Mouse (Mus musculus) heart, embryonic 12.5 days (tissue): ENCODE measurements at regions not wholly inside any gene's neighbourhood (a gene's known extent, or its start where the extent isn't known, plus 50 kb on each side); places are given as distances from the start of the nearest gene placed in this dataset.

Experiments used
- ATAC-seq: fragments of 200-750 bp; cut with Nextera tagmentation; 2 replicates; pipeline ENCODE4 v1.8.0; 2017; ENCODE audit warnings: moderate TSS enrichment, moderate library complexity; ENCODE audit not compliant: insufficient number of reproducible peaks, low FRiP score
- H3K27ac ChIP-seq: fragments of 300-500 bp; sonication (generic); 2 replicates; pipeline ENCODE4 v1.5.1; 2016; ENCODE audit warnings: mild to moderate bottlenecking, moderate library complexity; ENCODE audit not compliant: poor library complexity, severe bottlenecking
- H3K27me3 ChIP-seq: fragments of 300-500 bp; sonication (generic); replicated peaks from 2 replicates; pipeline ENCODE4 v1.6.1; 2016; ENCODE audit warnings: mild to moderate bottlenecking, moderate library complexity
- H3K36me3 ChIP-seq: fragments of 300-500 bp; sonication (generic); 2 replicates; pipeline ENCODE4 v1.6.1; 2016; ENCODE audit warnings: mild to moderate bottlenecking, moderate library complexity
- H3K4me1 ChIP-seq: fragments of 300-500 bp; sonication (generic); replicated peaks from 2 replicates; pipeline ENCODE4 v1.6.1; 2016; ENCODE audit warnings: mild to moderate bottlenecking
- H3K4me2 ChIP-seq: fragments of 300-500 bp; sonication (generic); 2 replicates; pipeline ENCODE4 v1.6.1; 2016; ENCODE audit warnings: mild to moderate bottlenecking, moderate library complexity
- H3K4me3 ChIP-seq: fragments of 300-500 bp; sonication (generic); 2 replicates; pipeline ENCODE4 v1.5.1; 2016; ENCODE audit warnings: mild to moderate bottlenecking
- H3K9ac ChIP-seq: fragments of 300-500 bp; sonication (generic); 2 replicates; pipeline ENCODE4 v1.6.1; 2016; ENCODE audit warnings: mild to moderate bottlenecking, moderate library complexity
- H3K9me3 ChIP-seq: fragments of 300-500 bp; sonication (generic); replicated peaks from 2 replicates; pipeline ENCODE4 v1.6.1; 2016; ENCODE audit warnings: mild to moderate bottlenecking, moderate library complexity
- WGBS: fragments of 180-500 bp; shearing (Covaris S2); methylation state at CpG from one replicate; pipeline ENCODE4 v1.1.7; 2016; 5-methylcytosine and 5-hydroxymethylcytosine counted together

- 66% methylated on average over 6 of the region's 6 CpGs for WGBS
- Histone ChIP-seq H3K27me3 (no peaks in the 10 kb centered on the region), H3K27ac (no peak overlapping the region), H3K9me3 (no peaks in the 10 kb centered on the region), H3K4me3 (no peak overlapping the region), H3K9ac (no peak overlapping the region), H3K36me3 (no peaks in the 10 kb centered on the region), H3K4me2 (no peak overlapping the region), H3K4me1 (peaks cover 4% of the 10 kb centered on the region; the same call in 1 of the 2 replicates)
- no peak for ATAC-seq
Measured at GRCm38 (mm10) chr15:5658796-5659195, 414.8 kb upstream of the Ptger4 start.

GRCm38 (mm10) chr15:5660819-5661218 is 416.8 kb upstream of the Ptger4 start:
- no peak overlapping the region for H3K4me3 ChIP-seq
- no peak overlapping the region for H3K4me2 ChIP-seq
- ATAC-seq = no peak
- H3K4me1 ChIP-seq = peaks cover 4% of the 10 kb centered on the region; the same call in 1 of the 2 replicates
- no peaks in the 10 kb centered on the region for H3K36me3 ChIP-seq
- H3K9me3 ChIP-seq = no peaks in the 10 kb centered on the region
- H3K27ac ChIP-seq = no peak overlapping the region
- WGBS = 42% methylated on average over 3 of the region's 3 CpGs
- no peak overlapping the region for H3K9ac ChIP-seq
- no peaks in the 10 kb centered on the region for H3K27me3 ChIP-seq

- Histone ChIP-seq H3K9ac (no peak overlapping the region), H3K36me3 (no peaks in the 10 kb centered on the region), H3K4me3 (no peak overlapping the region), H3K4me2 (no peak overlapping the region), H3K4me1 (no peaks in the 10 kb centered on the region), H3K27ac (no peak overlapping the region), H3K9me3 (no peaks in the 10 kb centered on the region), H3K27me3 (no peaks in the 10 kb centered on the region)
- ATAC-seq = no peak
Measured at GRCm38 (mm10) chr15:5671781-5672180, 427.8 kb upstream of the Ptger4 start.

GRCm38 (mm10) chr15:5676704-5677103 is 432.7 kb upstream of the Ptger4 start:
- 47% methylated on average over 3 of the region's 3 CpGs for WGBS
- H3K4me1 ChIP-seq = no peaks in the 10 kb centered on the region
- H3K9me3 ChIP-seq = no peaks in the 10 kb centered on the region
- no peak overlapping the region for H3K27ac ChIP-seq
- ATAC-seq = no peak
- H3K4me2 ChIP-seq = no peak overlapping the region
- H3K36me3 ChIP-seq = no peaks in the 10 kb centered on the region
- no peak overlapping the region for H3K9ac ChIP-seq
- H3K4me3 ChIP-seq = no peak overlapping the region
- no peaks in the 10 kb centered on the region for H3K27me3 ChIP-seq

- no peak overlapping the region for H3K4me2 ChIP-seq
- ATAC-seq = no peak
- H3K36me3 ChIP-seq = no peaks in the 10 kb centered on the region
- no peak overlapping the region for H3K9ac ChIP-seq
- H3K4me1 ChIP-seq = no peaks in the 10 kb centered on the region
- H3K27me3 ChIP-seq = no peaks in the 10 kb centered on the region
- H3K4me3 ChIP-seq = no peak overlapping the region
- no peaks in the 10 kb centered on the region for H3K9me3 ChIP-seq
- 76% methylated on average over 1 of the region's 1 CpGs for WGBS
- H3K27ac ChIP-seq = no peak overlapping the region
Measured at GRCm38 (mm10) chr15:5693810-5694209, 449.8 kb upstream of the Ptger4 start.

- Histone ChIP-seq H3K9ac (no peak overlapping the region), H3K27ac (no peak overlapping the region), H3K9me3 (no peaks in the 10 kb centered on the region), H3K27me3 (no peaks in the 10 kb centered on the region), H3K36me3 (no peaks in the 10 kb centered on the region), H3K4me2 (no peak overlapping the region), H3K4me3 (no peak overlapping the region), H3K4me1 (no peaks in the 10 kb centered on the region)
- no peak for ATAC-seq
- 76% methylated on average over 3 of the region's 3 CpGs for WGBS
Measured at GRCm38 (mm10) chr15:5695015-5695414, 451.0 kb upstream of the Ptger4 start.

GRCm38 (mm10) chr15:5708454-5708853 is 464.5 kb upstream of the Ptger4 start:
- ATAC-seq = no peak
- Histone ChIP-seq H3K4me3 (no peak overlapping the region), H3K27me3 (no peaks in the 10 kb centered on the region), H3K4me1 (no peaks in the 10 kb centered on the region), H3K9me3 (0 out of 2 replicates have a peak, but pooled peaks cover 3% of the 10 kb centered on the region), H3K4me2 (no peak overlapping the region), H3K36me3 (no peaks in the 10 kb centered on the region), H3K9ac (no peak overlapping the region), H3K27ac (no peak overlapping the region)
- WGBS = 77% methylated on average over 5 of the region's 5 CpGs

GRCm38 (mm10) chr15:5740658-5741057 is 496.7 kb upstream of the Ptger4 start:
- H3K9me3 ChIP-seq = no peaks in the 10 kb centered on the region
- no peak overlapping the region for H3K27ac ChIP-seq
- no peak overlapping the region for H3K4me2 ChIP-seq
- H3K4me1 ChIP-seq = no peaks in the 10 kb centered on the region
- H3K4me3 ChIP-seq = no peak overlapping the region
- ATAC-seq = no peak
- WGBS = 10% methylated on average over 1 of the region's 1 CpGs
- H3K27me3 ChIP-seq = no peaks in the 10 kb centered on the region
- no peaks in the 10 kb centered on the region for H3K36me3 ChIP-seq
- H3K9ac ChIP-seq = no peak overlapping the region

GRCm38 (mm10) chr15:5743893-5744292 is 499.9 kb upstream of the Ptger4 start:
- no peak overlapping the region for H3K27ac ChIP-seq
- no peaks in the 10 kb centered on the region for H3K27me3 ChIP-seq
- H3K9me3 ChIP-seq = no peaks in the 10 kb centered on the region
- H3K36me3 ChIP-seq = no peaks in the 10 kb centered on the region
- ATAC-seq = no peak
- no peaks in the 10 kb centered on the region for H3K4me1 ChIP-seq
- 85% methylated on average over 5 of the region's 5 CpGs for WGBS
- no peak overlapping the region for H3K4me3 ChIP-seq
- H3K4me2 ChIP-seq = no peak overlapping the region
- no peak overlapping the region for H3K9ac ChIP-seq

GRCm38 (mm10) chr15:5758690-5759089 is 514.7 kb upstream of the Ptger4 start:
- WGBS = 69% methylated on average over 2 of the region's 2 CpGs
- Histone ChIP-seq H3K27me3 (no peaks in the 10 kb centered on the region), H3K4me3 (no peak overlapping the region), H3K27ac (no peak overlapping the region), H3K9me3 (no peaks in the 10 kb centered on the region), H3K9ac (no peak overlapping the region), H3K4me1 (no peaks in the 10 kb centered on the region), H3K36me3 (no peaks in the 10 kb centered on the region), H3K4me2 (no peak overlapping the region)
- no peak for ATAC-seq

- H3K4me1 ChIP-seq = no peaks in the 10 kb centered on the region
- H3K36me3 ChIP-seq = no peaks in the 10 kb centered on the region
- no peak overlapping the region for H3K27ac ChIP-seq
- no peak overlapping the region for H3K4me3 ChIP-seq
- 83% methylated on average over 4 of the region's 4 CpGs for WGBS
- H3K27me3 ChIP-seq = no peaks in the 10 kb centered on the region
- no peaks in the 10 kb centered on the region for H3K9me3 ChIP-seq
- H3K4me2 ChIP-seq = no peak overlapping the region
- no peak overlapping the region for H3K9ac ChIP-seq
- ATAC-seq = no peak
Measured at GRCm38 (mm10) chr15:5762216-5762615, 518.2 kb upstream of the Ptger4 start.

GRCm38 (mm10) chr15:5777074-5777473 is 522.5 kb upstream of the Dab2 start:
- no peak overlapping the region for H3K4me3 ChIP-seq
- H3K9ac ChIP-seq = no peak overlapping the region
- no peaks in the 10 kb centered on the region for H3K36me3 ChIP-seq
- 72% methylated on average over 4 of the region's 4 CpGs for WGBS
- no peaks in the 10 kb centered on the region for H3K27me3 ChIP-seq
- no peak overlapping the region for H3K27ac ChIP-seq
- no peak for ATAC-seq
- H3K4me1 ChIP-seq = no peaks in the 10 kb centered on the region
- H3K4me2 ChIP-seq = no peak overlapping the region
- no peaks in the 10 kb centered on the region for H3K9me3 ChIP-seq
